Mouse (Mus musculus) midbrain, embryonic 13.5 days (tissue): ENCODE measurements around the gene Arhgap33. TPM values are rescaled to one million over a fixed set of nuclear protein-coding genes. Genes with fewer than 3 reads are reported as not detected.
A peak's percentile ranks its signal among the peaks of the same experiment; 100 is the strongest.

Experiments used
- ATAC-seq: fragments of 200-750 bp; cut with Nextera tagmentation; 2 replicates; pipeline ENCODE4 v1.8.0; 2017; ENCODE audit warnings: mild to moderate bottlenecking, moderate TSS enrichment, moderate library complexity
- H3K27ac ChIP-seq: fragments of 300-500 bp; sonication (generic); 2 replicates; pipeline ENCODE4 v1.5.1; 2015; ENCODE audit warnings: inconsistent platforms, mild to moderate bottlenecking, moderate library complexity
- H3K27me3 ChIP-seq: fragments of 300-500 bp; sonication (generic); 2 replicates; pipeline ENCODE4 v1.6.1; 2015; ENCODE audit warnings: mild to moderate bottlenecking, inconsistent platforms
- H3K36me3 ChIP-seq: fragments of 300-500 bp; sonication (generic); 2 replicates; pipeline ENCODE4 v1.6.1; 2015; ENCODE audit warnings: mild to moderate bottlenecking, inconsistent platforms
- H3K4me1 ChIP-seq: fragments of 300-500 bp; sonication (generic); replicated peaks from 2 replicates; pipeline ENCODE4 v1.6.1; 2015; ENCODE audit warnings: inconsistent platforms
- H3K4me2 ChIP-seq: fragments of 300-500 bp; sonication (generic); replicated peaks from 2 replicates; pipeline ENCODE4 v1.6.1; 2015; ENCODE audit warnings: moderate library complexity, mild to moderate bottlenecking, inconsistent platforms
- H3K4me3 ChIP-seq: fragments of 300-500 bp; sonication (generic); replicated peaks from 2 replicates; pipeline ENCODE4 v1.5.1; 2015; ENCODE audit warnings: mild to moderate bottlenecking, inconsistent platforms
- H3K9ac ChIP-seq: fragments of 300-500 bp; sonication (generic); replicated peaks from 2 replicates; pipeline ENCODE4 v1.6.1; 2015; ENCODE audit warnings: mild to moderate bottlenecking, inconsistent platforms
- H3K9me3 ChIP-seq: fragments of 300-500 bp; sonication (generic); 2 replicates; pipeline ENCODE4 v1.6.1; 2016; ENCODE audit warnings: mild to moderate bottlenecking, inconsistent platforms
- WGBS: fragments of 180-500 bp; shearing (Covaris S2); methylation state at CpG from one replicate; pipeline ENCODE4 v1.1.7; 2015; 5-methylcytosine and 5-hydroxymethylcytosine counted together
- polyA plus RNA-seq: library from polyadenylated mRNA; unstranded; fragments of >200 nt; fragmentation: Nextera tagmentation; extraction: Ambion mirVana; gene quantifications from 2 replicates; pipeline ENCODE4 v1.2.1, GENCODE M21; 2015

The Arhgap33 gene
- polyA plus RNA-seq, 1 experiment from 2014 or later: 114 TPM

DNA sequence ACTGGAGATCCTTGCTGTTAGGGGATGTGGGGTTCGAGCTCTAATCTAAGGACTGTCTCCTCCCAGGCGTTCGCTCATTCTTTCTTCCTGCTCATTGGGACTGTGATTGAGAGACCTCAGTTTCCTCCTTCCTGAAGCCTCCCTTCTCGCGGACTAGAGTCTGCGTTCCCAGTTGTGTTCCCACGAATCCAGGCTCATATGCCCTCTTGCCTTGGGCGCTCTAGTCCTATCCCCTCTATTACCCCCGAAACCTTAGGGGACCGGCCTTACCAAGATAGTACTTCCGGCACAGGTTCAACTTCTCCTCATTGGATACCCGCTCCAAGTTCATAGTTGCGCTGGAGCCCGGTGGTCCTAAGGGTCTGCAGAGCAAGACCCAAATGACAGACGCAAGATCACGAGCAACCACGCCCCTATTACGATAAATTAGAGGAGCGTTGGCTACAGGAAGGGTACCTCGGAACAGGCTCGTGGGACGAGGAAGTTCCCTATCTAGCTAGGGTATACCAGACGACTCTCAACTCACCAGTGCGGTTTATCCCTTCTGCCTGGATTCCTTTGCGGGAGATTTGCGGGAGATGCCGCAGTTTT lies 27.8 kb upstream of the Arhgap33 start:
- 2% methylated on average over 27 of the region's 27 CpGs for WGBS
- Histone ChIP-seq H3K27me3 (no peaks in the 10 kb centered on the region), H3K27ac (peak overlapping the region; percentile 69), H3K36me3 (peaks cover 31% of the 10 kb centered on the region), H3K4me1 (peaks cover 36% of the 10 kb centered on the region), H3K4me2 (peak overlapping the region; percentile 89), H3K9me3 (no peaks in the 10 kb centered on the region), H3K4me3 (peak overlapping the region; percentile 83), H3K9ac (peak overlapping the region; percentile 68)
- 0 out of 2 replicates have a peak, but pooled peaks have one; percentile 8 for ATAC-seq

DNA sequence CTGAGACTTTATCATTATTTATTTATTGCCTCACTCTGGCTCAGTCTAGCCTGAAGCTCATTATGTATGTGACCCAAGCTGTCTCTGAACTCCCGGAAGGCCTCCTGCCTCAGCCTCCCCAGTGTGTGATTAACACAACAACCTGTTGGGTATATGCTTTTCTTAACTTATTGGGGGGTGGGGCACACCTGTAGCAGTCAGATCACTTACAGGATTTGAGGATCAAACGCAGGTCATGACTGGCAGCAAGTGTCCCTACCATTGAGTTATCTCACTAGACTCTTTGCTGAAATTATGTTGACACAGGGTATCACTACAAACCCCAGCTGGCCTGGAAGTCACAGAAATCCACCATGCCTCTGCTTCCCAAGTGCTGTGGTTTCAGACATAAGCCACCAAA lies 25.4 kb upstream of the Arhgap33 start:
- Histone ChIP-seq H3K4me2 (peak overlapping the region; percentile 91; the same call in 1 of the 2 replicates), H3K36me3 (peaks cover 31% of the 10 kb centered on the region), H3K4me1 (peaks cover 36% of the 10 kb centered on the region), H3K4me3 (no peak overlapping the region), H3K9ac (no peak overlapping the region), H3K27me3 (no peaks in the 10 kb centered on the region), H3K9me3 (no peaks in the 10 kb centered on the region), H3K27ac (no peak overlapping the region)
- ATAC-seq: no peak
- 77% methylated on average over 2 of the region's 2 CpGs for WGBS

DNA sequence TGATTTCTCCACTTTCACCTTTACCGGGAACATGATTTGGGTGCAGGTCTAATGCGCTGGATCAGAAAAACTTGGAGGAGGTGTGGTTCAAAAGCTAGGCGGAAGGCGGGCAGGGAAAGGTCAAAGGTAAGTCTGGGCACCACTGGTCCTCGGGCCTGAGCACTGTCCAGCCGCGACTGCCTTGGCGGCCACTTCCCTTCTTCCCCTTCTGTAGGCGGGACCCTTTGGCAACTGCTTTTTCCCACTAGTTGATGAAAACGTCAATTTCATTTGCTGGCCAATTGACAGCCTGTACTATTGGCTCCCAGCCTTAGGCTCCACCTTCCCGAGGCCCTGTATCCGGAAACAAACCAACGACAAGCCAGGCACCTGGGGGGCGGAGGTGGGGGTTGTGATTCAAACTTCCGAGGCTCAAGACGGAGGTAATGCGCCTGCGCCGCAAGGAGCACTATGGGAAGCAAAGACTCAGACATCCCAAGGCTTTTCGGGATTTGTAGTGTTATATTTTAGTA lies 24.6 kb upstream of the Arhgap33 start, which contains the start of gene Lin37:
Gene Lin37, minus strand, starts transcription at position 396 of the 512 bp plus-strand sequence.
- no peak within 1 kb of the TSS; the same call in 1 of the 2 replicates for H3K27ac ChIP-seq
- H3K4me1 ChIP-seq: peaks cover 35% of the 10 kb centered on the region
- peak within 1 kb of the TSS; percentile 56 for H3K4me3 ChIP-seq
- peaks cover 2% of the 10 kb centered on the region; the same call in 1 of the 2 replicates for H3K27me3 ChIP-seq
- H3K4me2 ChIP-seq: peak within 1 kb of the TSS; percentile 91
- ATAC-seq: peak; percentile 86
- peaks cover 36% of the 10 kb centered on the region for H3K36me3 ChIP-seq
- WGBS: under 1% methylated on average over 20 of the region's 20 CpGs
- H3K9me3 ChIP-seq: no peaks in the 10 kb centered on the region
- peak within 1 kb of the TSS; percentile 81 for H3K9ac ChIP-seq

DNA sequence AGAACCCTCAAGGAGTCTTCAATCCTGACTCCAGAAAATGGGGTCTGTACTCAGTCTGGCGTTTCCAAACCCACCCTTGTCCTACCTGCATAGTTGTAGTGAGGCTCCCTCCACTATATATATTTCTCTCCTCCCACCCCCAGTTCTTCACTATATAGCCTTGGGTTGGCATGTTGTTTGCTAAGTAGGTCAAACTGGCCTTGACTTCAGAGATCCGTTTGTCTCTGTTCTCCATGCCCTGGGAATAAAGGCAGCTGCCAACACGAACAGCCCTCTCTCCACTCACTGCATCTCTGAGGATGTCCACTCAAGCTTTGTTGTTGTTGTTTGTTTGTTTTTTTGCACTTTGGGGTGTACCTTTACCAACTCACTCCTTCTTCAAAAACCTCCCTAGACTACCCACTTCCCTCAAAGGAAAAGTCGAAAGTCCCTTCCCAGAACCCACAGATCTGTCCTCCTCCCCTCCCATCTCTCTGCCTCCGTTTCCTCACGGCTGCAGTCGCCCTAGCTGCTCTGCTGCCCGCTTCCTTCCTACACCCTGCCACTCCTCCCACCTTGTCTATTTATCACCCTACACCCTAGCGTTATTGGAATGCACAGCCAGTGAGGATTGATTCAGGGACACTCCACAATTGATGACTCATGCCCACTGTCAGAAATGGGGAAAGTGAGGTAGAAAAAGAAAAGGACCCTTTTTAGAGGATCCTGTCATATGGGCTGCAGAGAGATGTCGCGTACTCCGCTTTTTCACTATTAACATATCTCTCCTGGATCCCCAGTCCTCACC lies 24.0 kb upstream of the Arhgap33 start:
- Histone ChIP-seq H3K27me3 (peaks cover 8% of the 10 kb centered on the region; the same call in 1 of the 2 replicates), H3K27ac (no peak overlapping the region; the same call in 1 of the 2 replicates), H3K4me1 (peaks cover 29% of the 10 kb centered on the region), H3K4me3 (peak overlapping the region; percentile 56), H3K36me3 (peaks cover 40% of the 10 kb centered on the region), H3K9ac (peak overlapping the region; percentile 81), H3K9me3 (no peaks in the 10 kb centered on the region), H3K4me2 (peak overlapping the region; percentile 91)
- WGBS: 15% methylated on average over 12 of the region's 12 CpGs
- peak; percentile 3; the same call in 1 of the 2 replicates for ATAC-seq

DNA sequence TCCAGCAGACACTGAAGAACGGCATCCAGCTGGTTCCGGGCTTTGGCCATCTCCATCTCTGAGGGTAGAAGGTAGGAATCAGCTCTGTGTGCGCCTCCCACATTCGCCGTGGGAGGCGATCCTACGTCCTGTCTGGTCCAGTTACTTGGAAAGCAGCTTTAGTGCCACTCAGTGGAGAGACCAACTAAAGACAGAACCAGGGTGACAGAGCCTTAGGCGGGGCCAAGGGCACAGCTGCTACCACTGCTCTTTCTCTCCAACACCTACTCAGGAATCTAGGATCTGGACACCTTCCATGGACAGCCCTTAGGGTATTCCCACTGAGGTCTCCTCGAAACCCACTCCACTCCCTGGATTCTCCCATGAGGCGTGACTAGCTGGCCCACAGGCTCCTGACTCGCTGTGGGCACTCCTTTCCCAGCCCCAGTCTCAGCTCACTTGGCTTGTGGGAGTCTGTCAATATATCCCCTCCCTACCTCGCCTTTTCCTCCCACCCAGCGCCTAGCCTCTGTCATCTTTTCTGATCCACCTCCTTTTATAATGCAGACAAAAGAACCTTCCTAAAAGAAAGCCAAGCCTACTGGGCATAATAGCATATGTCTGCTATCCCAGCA lies 23.1 kb upstream of the Arhgap33 start:
- ATAC-seq: no peak
- Histone ChIP-seq H3K27ac (no peak overlapping the region), H3K4me2 (peak overlapping the region; percentile 91), H3K4me3 (peak overlapping the region; percentile 56; the same call in 1 of the 2 replicates), H3K27me3 (peaks cover 8% of the 10 kb centered on the region; the same call in 1 of the 2 replicates), H3K9me3 (no peaks in the 10 kb centered on the region), H3K4me1 (peaks cover 34% of the 10 kb centered on the region), H3K9ac (peak overlapping the region; percentile 81; the same call in 1 of the 2 replicates), H3K36me3 (peaks cover 40% of the 10 kb centered on the region)
- WGBS: 91% methylated on average over 13 of the region's 13 CpGs

DNA sequence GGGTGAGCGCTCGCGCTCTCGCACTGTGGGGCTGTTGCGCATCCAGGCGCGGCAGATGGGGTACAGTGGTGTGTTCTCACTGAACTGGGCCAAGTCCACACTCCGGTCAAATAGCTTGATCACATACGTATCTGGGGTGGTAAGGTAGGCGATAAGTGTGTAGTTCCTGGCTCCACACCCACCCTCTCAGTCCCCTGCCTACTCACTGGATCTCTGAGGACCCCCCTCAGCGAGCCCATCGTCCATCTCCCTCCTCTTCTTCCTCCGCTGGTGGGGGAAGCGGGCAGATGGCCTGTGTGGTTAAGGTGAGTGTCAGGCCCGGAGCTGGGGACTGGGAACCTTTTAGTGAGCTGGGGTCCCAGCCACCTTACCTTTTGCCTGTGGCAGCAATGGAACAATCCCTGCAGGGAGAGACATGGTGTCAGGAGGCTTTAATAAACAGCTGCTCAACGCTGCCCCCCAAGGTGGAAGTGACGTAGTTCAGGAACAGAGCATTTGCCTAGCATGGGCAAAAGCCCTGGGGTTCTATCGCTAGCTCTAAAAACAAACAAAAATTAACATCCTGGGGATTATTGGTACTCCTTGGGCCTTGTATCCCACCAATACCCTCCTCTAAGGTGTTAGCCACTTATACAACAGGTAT lies 22.2 kb upstream of the Arhgap33 start:
- no peak overlapping the region for H3K4me3 ChIP-seq
- no peaks in the 10 kb centered on the region for H3K9me3 ChIP-seq
- H3K4me2 ChIP-seq: no peak overlapping the region
- H3K27me3 ChIP-seq: peaks cover 8% of the 10 kb centered on the region; the same call in 1 of the 2 replicates
- WGBS: 94% methylated on average over 18 of the region's 18 CpGs
- H3K27ac ChIP-seq: no peak overlapping the region
- no peak overlapping the region for H3K9ac ChIP-seq
- no peak for ATAC-seq
- H3K36me3 ChIP-seq: peaks cover 40% of the 10 kb centered on the region
- peaks cover 35% of the 10 kb centered on the region for H3K4me1 ChIP-seq

DNA sequence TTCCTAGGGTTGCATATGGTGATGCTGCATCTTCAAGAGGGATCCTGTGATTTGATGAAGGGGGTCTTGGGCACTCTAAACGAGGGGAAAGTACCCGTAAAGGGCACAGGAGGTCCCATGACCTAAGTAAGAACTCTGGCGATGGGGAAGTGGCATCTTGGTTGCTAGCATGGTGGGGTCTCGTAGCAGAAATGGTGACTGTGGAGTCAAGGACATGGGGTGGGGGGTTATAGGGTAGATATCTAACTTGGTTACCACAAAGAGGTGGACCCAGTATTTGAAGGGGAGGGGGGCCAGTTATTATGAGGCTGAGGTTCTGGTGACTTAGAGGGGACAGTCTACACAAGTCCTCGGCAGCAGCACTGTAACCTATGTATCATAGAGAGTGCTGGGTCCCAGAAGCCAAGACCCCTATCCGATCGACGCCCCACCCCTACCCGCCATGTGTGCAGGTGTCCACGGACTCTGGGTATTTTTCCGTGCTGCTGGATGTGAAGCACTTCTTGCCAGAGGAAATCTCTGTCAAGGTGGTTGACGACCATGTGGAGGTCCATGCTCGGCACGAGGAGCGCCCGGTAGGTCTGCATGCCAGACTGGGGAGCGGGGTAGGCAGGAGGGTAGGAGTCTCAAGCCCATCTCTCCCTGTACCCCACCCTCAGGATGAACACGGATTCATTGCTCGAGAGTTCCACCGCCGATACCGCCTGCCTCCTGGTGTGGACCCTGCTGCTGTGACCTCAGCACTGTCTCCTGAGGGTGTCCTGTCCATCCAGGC lies 19.1 kb upstream of the Arhgap33 start:
- Histone ChIP-seq H3K4me2 (peak overlapping the region; percentile 85), H3K4me3 (peak overlapping the region; percentile 65), H3K4me1 (peaks cover 34% of the 10 kb centered on the region), H3K27ac (no peak overlapping the region), H3K9ac (peak overlapping the region; percentile 70; the same call in 1 of the 2 replicates), H3K27me3 (peaks cover 8% of the 10 kb centered on the region; the same call in 1 of the 2 replicates), H3K36me3 (peaks cover 44% of the 10 kb centered on the region), H3K9me3 (no peaks in the 10 kb centered on the region)
- 86% methylated on average over 22 of the region's 22 CpGs for WGBS
- ATAC-seq: no peak

DNA sequence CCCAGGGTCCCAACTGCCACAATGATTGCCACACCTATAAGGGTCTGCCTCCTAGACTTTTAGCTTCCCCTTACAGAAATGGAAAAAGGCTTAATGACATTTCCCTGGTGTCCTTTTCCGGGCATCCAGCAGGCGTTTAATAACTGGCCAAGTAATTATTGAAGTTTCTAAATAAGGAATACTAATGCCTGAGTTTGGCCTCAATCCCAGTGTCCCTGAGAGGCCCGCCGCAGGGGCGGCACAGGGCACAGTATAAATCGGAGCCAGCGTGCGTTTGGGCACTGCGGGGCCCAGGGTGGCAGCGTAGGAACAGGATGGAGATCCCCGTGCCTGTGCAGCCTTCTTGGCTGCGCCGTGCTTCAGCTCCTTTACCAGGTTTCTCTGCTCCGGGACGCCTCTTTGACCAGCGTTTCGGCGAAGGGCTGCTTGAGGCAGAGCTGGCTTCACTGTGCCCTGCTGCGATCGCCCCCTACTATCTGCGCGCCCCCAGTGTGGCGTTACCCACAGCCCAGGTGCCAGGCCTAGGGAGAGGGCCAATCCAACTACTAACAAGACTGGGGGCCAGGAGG lies 18.2 kb upstream of the Arhgap33 start:
- peak overlapping the region; percentile 85 for H3K4me2 ChIP-seq
- no peak for ATAC-seq
- no peaks in the 10 kb centered on the region for H3K9me3 ChIP-seq
- peaks cover 51% of the 10 kb centered on the region for H3K36me3 ChIP-seq
- H3K4me1 ChIP-seq: peaks cover 25% of the 10 kb centered on the region
- peaks cover 8% of the 10 kb centered on the region; the same call in 1 of the 2 replicates for H3K27me3 ChIP-seq
- peak overlapping the region; percentile 70 for H3K9ac ChIP-seq
- WGBS: 8% methylated on average over 23 of the region's 23 CpGs
- H3K4me3 ChIP-seq: peak overlapping the region; percentile 65
- H3K27ac ChIP-seq: peak overlapping the region; percentile 68; the same call in 1 of the 2 replicates

DNA sequence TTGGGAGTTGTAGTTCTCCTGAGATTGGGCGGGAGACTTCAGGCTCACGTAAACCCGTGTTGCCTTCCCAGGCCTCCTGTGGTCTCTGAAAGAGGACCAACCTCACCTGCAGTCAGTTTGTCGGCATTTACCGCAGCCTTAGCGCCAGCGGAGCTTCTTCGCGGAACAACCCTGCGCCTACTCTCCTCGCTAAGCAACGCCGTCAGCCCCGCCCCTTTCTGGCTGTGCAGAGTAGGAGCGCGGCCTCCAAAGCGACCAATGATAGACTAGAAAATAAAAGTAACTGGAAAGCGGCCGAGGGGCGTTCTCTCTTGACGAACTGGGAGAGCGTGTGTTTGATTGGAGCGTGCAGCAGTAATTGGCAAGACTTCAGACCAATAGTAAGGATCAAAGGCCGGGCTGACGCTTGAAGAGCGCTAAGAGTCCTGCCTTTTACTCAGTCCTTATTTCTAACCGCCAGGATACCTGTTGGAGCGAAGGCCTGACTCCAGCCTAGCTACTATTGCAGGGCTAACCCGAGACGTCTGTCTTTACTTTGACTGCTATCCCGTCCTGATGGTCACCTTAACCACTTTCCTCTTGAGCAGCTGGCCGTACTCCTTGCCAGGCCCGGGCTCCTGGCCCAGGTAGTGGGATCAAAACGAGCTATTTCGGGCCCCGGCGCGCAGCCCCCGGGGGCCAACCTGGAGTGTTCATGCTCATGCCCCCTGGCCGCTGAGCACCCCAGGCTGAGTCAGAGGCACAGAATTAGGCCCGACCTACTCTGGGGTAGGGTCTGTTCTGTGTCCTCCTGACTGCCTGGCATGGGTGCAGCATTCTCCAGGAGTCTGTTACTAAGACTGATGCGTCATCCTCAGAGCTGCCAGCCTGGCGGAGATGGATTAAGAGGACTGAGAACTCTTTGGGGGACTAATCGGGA lies 17.5 kb upstream of the Arhgap33 start, which contains the start of the genes Hspb6 and Proser3:
Gene Hspb6, plus strand, starts transcription at position 77 of the 919 bp plus-strand sequence.
Gene Proser3, minus strand, starts transcription at position 198 of the 919 bp plus-strand sequence.
- H3K4me3 ChIP-seq: peak within 1 kb of the TSS; percentile 65
- H3K36me3 ChIP-seq: peaks cover 50% of the 10 kb centered on the region
- under 1% methylated on average over 44 of the region's 44 CpGs for WGBS
- H3K27ac ChIP-seq: peak within 1 kb of the TSS; percentile 95
- ATAC-seq: peak; percentile 95
- peaks cover 8% of the 10 kb centered on the region; the same call in 1 of the 2 replicates for H3K27me3 ChIP-seq
- peaks cover 21% of the 10 kb centered on the region for H3K4me1 ChIP-seq
- peak within 1 kb of the TSS; percentile 85 for H3K4me2 ChIP-seq
- H3K9ac ChIP-seq: peak within 1 kb of the TSS; percentile 70
- H3K9me3 ChIP-seq: no peaks in the 10 kb centered on the region
